Mouse (Mus musculus) myocyte (in vitro differentiated cells): ENCODE measurements around the gene Cel.

Experiments used
- E2F4 ChIP-seq: IDR thresholded peaks from one replicate; pipeline ENCODE4 v1.6.1; 2011; ENCODE audit warnings: mild to moderate bottlenecking, control low read depth, moderate library complexity; ENCODE audit not compliant: insufficient read depth
- MYOG ChIP-seq, 3 experiments: IDR thresholded peaks; one replicate each; pipeline ENCODE4 v1.6.1; 2011; ENCODE audit warnings: control low read depth in 2 of 3, low read depth in 2 of 3, mild to moderate bottlenecking in 2 of 3; ENCODE audit not compliant: insufficient read length in 2 of 3, control insufficient read depth in 1 of 3, insufficient read depth in 1 of 3

- no peak for TF ChIP-seq MYOG (IDR thresholded peaks at IDR 0.05; ENCODE audit: control insufficient read depth in 1 of 3, insufficient read depth in 1 of 3, insufficient read length in 2 of 3, low read depth in 2 of 3)
- TF ChIP-seq E2F4, result no peak
These were observed 48.2 kb upstream of the Cel start for GRCm38 (mm10) chr2:28611407-28611787.
